Mouse (Mus musculus): Measurements from ENCODE around the gene Dthd1. TPM values are rescaled to one million over a fixed set of nuclear protein-coding genes. Genes with fewer than 3 reads are reported as not detected.

Dthd1 gene
- total RNA-seq, 1 experiment, result not detected

- Histone ChIP-seq H3K9ac (ENCODE audit: insufficient read depth, low read depth, low read length, poor library complexity, severe bottlenecking) (no peak overlapping the region), H3K36me3 (ENCODE audit: control insufficient read depth, insufficient read depth, low read length, poor library complexity, severe bottlenecking) (no peaks in the 10 kb centered on the region), H3K4me1 (ENCODE audit: control insufficient read depth in 2 of 2, insufficient read depth in 2 of 2, low read length in 2 of 2, poor library complexity in 1 of 2) (no peaks in the 10 kb centered on the region), H3K27ac (ENCODE audit: insufficient read depth, low read depth, low read length, poor library complexity, severe bottlenecking) (no peak overlapping the region), H3K4me3 (ENCODE audit: insufficient read depth in 1 of 2, low read depth in 1 of 2, low read length in 2 of 2, poor library complexity in 1 of 2, severe bottlenecking in 1 of 2) (no peak overlapping the region), H3K9me3 (ENCODE audit: control insufficient read depth, insufficient read depth, low read depth, low read length) (no peaks in the 10 kb centered on the region)
- in situ Hi-C loops (cut with MboI; ENCODE audit: low sequenced_read_pairs in 2 of 2, unreplicated experiment in 2 of 2), result no loop called here
- DNase-seq (ENCODE audit: low read depth, low spot score), result no peak
- TF ChIP-seq ZNF384 (IDR thresholded peaks at IDR 0.05; ENCODE audit: low read depth, low read length) (no peak), HCFC1 (IDR thresholded peaks at IDR 0.05; ENCODE audit: borderline replicate concordance, insufficient read depth, low read length) (no peak), ZC3H11A (IDR thresholded peaks at IDR 0.05; ENCODE audit: borderline replicate concordance, low read depth, low read length) (no peak), CHD2 (IDR thresholded peaks at IDR 0.05; ENCODE audit: low read depth, low read length) (no peak), MAFK (IDR thresholded peaks at IDR 0.05; ENCODE audit: insufficient read depth, low read depth, low read length) (no peak)
These were observed 22.6 kb upstream of the Dthd1 start for GRCm38 (mm10) chr5:62790921-62791564.

- TF ChIP-seq MAFK (IDR thresholded peaks at IDR 0.05; ENCODE audit: insufficient read depth, low read depth, low read length), result no peak
- TF ChIP-seq CHD2 (IDR thresholded peaks at IDR 0.05; ENCODE audit: low read depth, low read length), result no peak
- no peak for TF ChIP-seq ZC3H11A (IDR thresholded peaks at IDR 0.05; ENCODE audit: borderline replicate concordance, low read depth, low read length)
- TF ChIP-seq HCFC1 (IDR thresholded peaks at IDR 0.05; ENCODE audit: borderline replicate concordance, insufficient read depth, low read length), result no peak
- no peak for TF ChIP-seq ZNF384 (IDR thresholded peaks at IDR 0.05; ENCODE audit: low read depth, low read length)
- H3K4me3 ChIP-seq (ENCODE audit: insufficient read depth in 1 of 2, low read depth in 1 of 2, low read length in 2 of 2, poor library complexity in 1 of 2, severe bottlenecking in 1 of 2), result no peak overlapping the region
- no peak overlapping the region for H3K27ac ChIP-seq (ENCODE audit: insufficient read depth, low read depth, low read length, poor library complexity, severe bottlenecking)
- H3K9me3 ChIP-seq (ENCODE audit: control insufficient read depth, insufficient read depth, low read depth, low read length), result no peaks in the 10 kb centered on the region
- H3K4me1 ChIP-seq (ENCODE audit: control insufficient read depth in 2 of 2, insufficient read depth in 2 of 2, low read length in 2 of 2, poor library complexity in 1 of 2), result no peaks in the 10 kb centered on the region
- DNase-seq (ENCODE audit: low read depth, low spot score), result no peak
- in situ Hi-C loops (cut with MboI; ENCODE audit: low sequenced_read_pairs in 2 of 2, unreplicated experiment in 2 of 2), result no loop called here
- H3K36me3 ChIP-seq (ENCODE audit: control insufficient read depth, insufficient read depth, low read length, poor library complexity, severe bottlenecking), result no peaks in the 10 kb centered on the region
- no peak overlapping the region for H3K9ac ChIP-seq (ENCODE audit: insufficient read depth, low read depth, low read length, poor library complexity, severe bottlenecking)
These were observed 20.8 kb upstream of the Dthd1 start for GRCm38 (mm10) chr5:62792776-62793175.

GRCm38 (mm10) chr5:62814072-62814414 lies 420 bp downstream of the Dthd1 start:
- no peak overlapping the region for H3K27ac ChIP-seq (ENCODE audit: insufficient read depth, low read depth, low read length, poor library complexity, severe bottlenecking)
- TF ChIP-seq CHD2 (IDR thresholded peaks at IDR 0.05; ENCODE audit: low read depth, low read length) (no peak), HCFC1 (IDR thresholded peaks at IDR 0.05; ENCODE audit: borderline replicate concordance, insufficient read depth, low read length) (no peak), ZC3H11A (IDR thresholded peaks at IDR 0.05; ENCODE audit: borderline replicate concordance, low read depth, low read length) (no peak)
- in situ Hi-C loops (cut with MboI; ENCODE audit: low sequenced_read_pairs in 2 of 2, unreplicated experiment in 2 of 2), result no loop called here
- no peaks in the 10 kb centered on the region for H3K36me3 ChIP-seq (ENCODE audit: control insufficient read depth, insufficient read depth, low read length, poor library complexity, severe bottlenecking)
- no peaks in the 10 kb centered on the region for H3K9me3 ChIP-seq (ENCODE audit: control insufficient read depth, insufficient read depth, low read depth, low read length)
- no peak overlapping the region for H3K4me3 ChIP-seq (ENCODE audit: insufficient read depth in 1 of 2, low read depth in 1 of 2, low read length in 2 of 2, poor library complexity in 1 of 2, severe bottlenecking in 1 of 2)
- no peaks in the 10 kb centered on the region for H3K4me1 ChIP-seq (ENCODE audit: control insufficient read depth in 2 of 2, insufficient read depth in 2 of 2, low read length in 2 of 2, poor library complexity in 1 of 2)
- H3K9ac ChIP-seq (ENCODE audit: insufficient read depth, low read depth, low read length, poor library complexity, severe bottlenecking), result no peak overlapping the region
- DNase-seq (ENCODE audit: low read depth, low spot score), result no peak

- Histone ChIP-seq H3K27ac (ENCODE audit: insufficient read depth, low read depth, low read length, poor library complexity, severe bottlenecking) (no peak overlapping the region), H3K4me1 (ENCODE audit: control insufficient read depth in 2 of 2, insufficient read depth in 2 of 2, low read length in 2 of 2, poor library complexity in 1 of 2) (no peaks in the 10 kb centered on the region), H3K9ac (ENCODE audit: insufficient read depth, low read depth, low read length, poor library complexity, severe bottlenecking) (no peak overlapping the region), H3K36me3 (ENCODE audit: control insufficient read depth, insufficient read depth, low read length, poor library complexity, severe bottlenecking) (no peaks in the 10 kb centered on the region), H3K9me3 (ENCODE audit: control insufficient read depth, insufficient read depth, low read depth, low read length) (no peaks in the 10 kb centered on the region), H3K4me3 (ENCODE audit: insufficient read depth in 1 of 2, low read depth in 1 of 2, low read length in 2 of 2, poor library complexity in 1 of 2, severe bottlenecking in 1 of 2) (no peak overlapping the region)
- in situ Hi-C loops (cut with MboI; ENCODE audit: low sequenced_read_pairs in 2 of 2, unreplicated experiment in 2 of 2), result no loop called here
- no peak for TF ChIP-seq ZNF384 (IDR thresholded peaks at IDR 0.05; ENCODE audit: low read depth, low read length)
- no peak for TF ChIP-seq MAFK (IDR thresholded peaks at IDR 0.05; ENCODE audit: insufficient read depth, low read depth, low read length)
- no peak for TF ChIP-seq HCFC1 (IDR thresholded peaks at IDR 0.05; ENCODE audit: borderline replicate concordance, insufficient read depth, low read length)
- TF ChIP-seq CHD2 (IDR thresholded peaks at IDR 0.05; ENCODE audit: low read depth, low read length), result no peak
- TF ChIP-seq ZC3H11A (IDR thresholded peaks at IDR 0.05; ENCODE audit: borderline replicate concordance, low read depth, low read length), result no peak
- no peak for DNase-seq (ENCODE audit: low read depth, low spot score)
These were observed 2.1 kb downstream of the Dthd1 start for GRCm38 (mm10) chr5:62815741-62816140.

GRCm38 (mm10) chr5:62819567-62819966 lies 5.9 kb downstream of the Dthd1 start:
- no peak for TF ChIP-seq ZNF384 (IDR thresholded peaks at IDR 0.05; ENCODE audit: low read depth, low read length)
- no peak for TF ChIP-seq ZC3H11A (IDR thresholded peaks at IDR 0.05; ENCODE audit: borderline replicate concordance, low read depth, low read length)
- TF ChIP-seq HCFC1 (IDR thresholded peaks at IDR 0.05; ENCODE audit: borderline replicate concordance, insufficient read depth, low read length), result no peak
- TF ChIP-seq CHD2 (IDR thresholded peaks at IDR 0.05; ENCODE audit: low read depth, low read length), result no peak
- no peak for TF ChIP-seq MAFK (IDR thresholded peaks at IDR 0.05; ENCODE audit: insufficient read depth, low read depth, low read length)
- no peak overlapping the region for H3K27ac ChIP-seq (ENCODE audit: insufficient read depth, low read depth, low read length, poor library complexity, severe bottlenecking)
- DNase-seq (ENCODE audit: low read depth, low spot score), result no peak
- H3K9ac ChIP-seq (ENCODE audit: insufficient read depth, low read depth, low read length, poor library complexity, severe bottlenecking), result no peak overlapping the region
- H3K4me3 ChIP-seq (ENCODE audit: insufficient read depth in 1 of 2, low read depth in 1 of 2, low read length in 2 of 2, poor library complexity in 1 of 2, severe bottlenecking in 1 of 2), result no peak overlapping the region
- no peaks in the 10 kb centered on the region for H3K36me3 ChIP-seq (ENCODE audit: control insufficient read depth, insufficient read depth, low read length, poor library complexity, severe bottlenecking)
- in situ Hi-C loops (cut with MboI; ENCODE audit: low sequenced_read_pairs in 2 of 2, unreplicated experiment in 2 of 2), result no loop called here
- no peaks in the 10 kb centered on the region for H3K9me3 ChIP-seq (ENCODE audit: control insufficient read depth, insufficient read depth, low read depth, low read length)
- no peaks in the 10 kb centered on the region for H3K4me1 ChIP-seq (ENCODE audit: control insufficient read depth in 2 of 2, insufficient read depth in 2 of 2, low read length in 2 of 2, poor library complexity in 1 of 2)
